8 mouse cellular contexts compared by ENCODE assay signal in genomic region chr13:81632720-81633415, GRCm38 (mm10). TPM values are rescaled to one million over a fixed set of nuclear protein-coding genes. Genes with fewer than 3 reads are reported as not detected.
A peak's percentile ranks its signal among the peaks of the same experiment; 100 is the strongest.
DNase-seq lines count a peak whose midpoint lies in the region; ATAC-seq and TF ChIP-seq lines count a peak whose summit lies in the region.

Adgrv1 (minus strand) TSS chr13:81633154.

- under 1% methylated on average over 42 of the region's 42 CpGs for WGBS in forebrain, embryonic 14.5 days
- WGBS in lung, embryonic 14.5 days, result under 1% methylated on average over 42 of the region's 42 CpGs

- no peak within 1 kb of the TSS for H3K27ac ChIP-seq in ES-E14 (ENCODE audit: insufficient read depth, low read depth, low read length, poor library complexity, severe bottlenecking)
- peak within 1 kb of the TSS; percentile 70; the same call in 1 of the 2 replicates for H3K27ac ChIP-seq in forebrain, embryonic 14.5 days (ENCODE audit: low read depth, low read length)
- no peak within 1 kb of the TSS for H3K27ac ChIP-seq in lung, embryonic 14.5 days (ENCODE audit: low read depth)

- H3K9ac ChIP-seq in ES-E14 (ENCODE audit: insufficient read depth, low read depth, low read length, poor library complexity, severe bottlenecking), result peak within 1 kb of the TSS; percentile 70
- H3K9ac ChIP-seq in forebrain, embryonic 14.5 days (ENCODE audit: low read length), result peak within 1 kb of the TSS; percentile 75
- peak within 1 kb of the TSS; percentile 28; the same call in 1 of the 2 replicates for H3K9ac ChIP-seq in lung, embryonic 14.5 days

- no peaks in the 10 kb centered on the region for H3K27me3 ChIP-seq in forebrain, embryonic 14.5 days (replicated peaks; ENCODE audit: control insufficient read depth, insufficient read depth, low read length)
- H3K27me3 ChIP-seq in lung, embryonic 14.5 days (ENCODE audit: insufficient read depth, low read length), result peaks cover 15% of the 10 kb centered on the region

- TF ChIP-seq CTCF in lung, embryonic 14.5 days (IDR thresholded peaks at IDR 0.05; ENCODE audit: low read depth), result no peak

- H3K4me1 ChIP-seq in ES-E14 (ENCODE audit: control insufficient read depth in 2 of 2, insufficient read depth in 2 of 2, low read length in 2 of 2, poor library complexity in 1 of 2), result peaks cover 2 to 3% of the 10 kb centered on the region in 2 experiments; a peak in 1 of 4 replicates
- H3K4me1 ChIP-seq in forebrain, embryonic 14.5 days (ENCODE audit: control insufficient read depth, insufficient read depth, low read length), result peaks cover 23% of the 10 kb centered on the region
- H3K4me1 ChIP-seq in lung, embryonic 14.5 days (ENCODE audit: insufficient read depth), result no peaks in the 10 kb centered on the region

- peak; percentile 93 for DNase-seq in ES-E14 (ENCODE audit: low read depth, low spot score)
- peak; percentile 75 to 82 for DNase-seq in cerebellum, adult 18-20 months
- DNase-seq in forebrain, embryonic 14.5 days (ENCODE audit: low spot score), result peak; percentile 94
- peak; percentile 52 for DNase-seq in layer of hippocampus, adult 9-11 months
- DNase-seq in lung, embryonic 14.5 days, result peak; percentile 75
- DNase-seq in ovary, postnatal 10 days (ENCODE audit: low spot score), result peak; percentile 9

- in situ Hi-C loops in ES-E14 (cut with MboI; ENCODE audit: low sequenced_read_pairs in 2 of 2, unreplicated experiment in 2 of 2), result no loop called here

- peak; percentile 92 for ATAC-seq in forebrain, embryonic 14.5 days
- peak; percentile 49 to 54 for ATAC-seq in hematopoietic stem cell, adult 5-6 weeks (replicated peaks in 1 of 2; ENCODE audit: insufficient read depth in 1 of 2, low FRiP score in 2 of 2, low TSS enrichment in 1 of 2, low read depth in 1 of 2, poor library complexity in 2 of 2, severe bottlenecking in 2 of 2)
- peak; percentile 99 for ATAC-seq in lung, embryonic 14.5 days (ENCODE audit: insufficient read depth)
- no peak for ATAC-seq in monocyte, adult 5-6 weeks (replicated peaks; ENCODE audit: insufficient number of reproducible peaks, low FRiP score, low TSS enrichment, poor library complexity, severe bottlenecking)

- H3K36me3 ChIP-seq in ES-E14 (ENCODE audit: control insufficient read depth, insufficient read depth, low read length, poor library complexity, severe bottlenecking), result no peaks in the 10 kb centered on the region; the same call in 1 of the 2 replicates
- no peaks in the 10 kb centered on the region for H3K36me3 ChIP-seq in forebrain, embryonic 14.5 days (ENCODE audit: control insufficient read depth, insufficient read depth, low read length)
- no peaks in the 10 kb centered on the region for H3K36me3 ChIP-seq in lung, embryonic 14.5 days (ENCODE audit: insufficient read depth)

- H3K9me3 ChIP-seq in ES-E14 (ENCODE audit: control insufficient read depth, insufficient read depth, low read depth, low read length), result no peaks in the 10 kb centered on the region
- H3K9me3 ChIP-seq in forebrain, embryonic 14.5 days (replicated peaks; ENCODE audit: control insufficient read depth, low read length), result no peaks in the 10 kb centered on the region
- H3K9me3 ChIP-seq in lung, embryonic 14.5 days (ENCODE audit: low read depth, low read length), result no peaks in the 10 kb centered on the region

- H3K4me3 ChIP-seq in ES-E14 (ENCODE audit: insufficient read depth in 1 of 2, low read depth in 1 of 2, low read length in 2 of 2, poor library complexity in 1 of 2, severe bottlenecking in 1 of 2), result peak within 1 kb of the TSS; percentile 66 to 74
- H3K4me3 ChIP-seq in forebrain, embryonic 14.5 days (ENCODE audit: low read depth, low read length), result peak within 1 kb of the TSS; percentile 61
- H3K4me3 ChIP-seq in lung, embryonic 14.5 days (ENCODE audit: low read depth, low read length), result peak within 1 kb of the TSS; percentile 41

- H3K4me2 ChIP-seq in forebrain, embryonic 14.5 days (ENCODE audit: low read length), result peak within 1 kb of the TSS; percentile 77
- H3K4me2 ChIP-seq in lung, embryonic 14.5 days, result peak within 1 kb of the TSS; percentile 68

TF ChIP-seq in ES-E14, 5 proteins besides CTCF, POLR2A, EP300 and RAD21:
- TF ChIP-seq HCFC1 (IDR thresholded peaks at IDR 0.05; ENCODE audit: borderline replicate concordance, insufficient read depth, low read length), result no peak
- TF ChIP-seq ZC3H11A (IDR thresholded peaks at IDR 0.05; ENCODE audit: borderline replicate concordance, low read depth, low read length), result no peak
- no peak for TF ChIP-seq ZNF384 (IDR thresholded peaks at IDR 0.05; ENCODE audit: low read depth, low read length)
- no peak for TF ChIP-seq CHD2 (IDR thresholded peaks at IDR 0.05; ENCODE audit: low read depth, low read length)
- no peak for TF ChIP-seq MAFK (IDR thresholded peaks at IDR 0.05; ENCODE audit: insufficient read depth, low read depth, low read length)

RNA-seq across cellular contexts. Expression of gene Adgrv1, which starts in this region (rescaled TPM):
- 22.0 TPM in 2 replicates for total RNA-seq in ES-E14 (2012; rRNA removed)
- 14.7 and 14.8 TPM in 2 replicates for polyA plus RNA-seq in forebrain, embryonic 14.5 days (2014; fragmentation: Nextera tagmentation; extraction: Ambion mirVana)
- not detected in 2 replicates for total RNA-seq in hematopoietic stem cell, adult 5-6 weeks (2017)
- polyA plus RNA-seq in lung, embryonic 14.5 days (2014; fragmentation: Nextera tagmentation; extraction: Ambion mirVana), result 2.2 and 2.5 TPM in 2 replicates
- total RNA-seq in monocyte, adult 5-6 weeks (2017), result 0.38 to 0.97 TPM in 2 of 3 replicates, not detected in the other

Comparison
In these comparisons a context has a peak if more than half of its experiments do, and no peak if none do; other contexts are left out.
1. RNA of gene Adgrv1 (total RNA-seq): 22.0 TPM in ES-E14; 0.38 to 0.97 TPM in monocyte, adult 5-6 weeks and not detected in hematopoietic stem cell, adult 5-6 weeks; every median in the first group is over 10 times any median in the second.
2. Peak in ATAC-seq in hematopoietic stem cell, adult 5-6 weeks; RNA of the gene not detected or under 1 TPM.
3. DNase-seq: peak in every context shown above with its lines; median percentile 94 in forebrain, embryonic 14.5 days; 93 in ES-E14; 78 in cerebellum, adult 18-20 months; 75 in lung, embryonic 14.5 days; 52 in layer of hippocampus, adult 9-11 months; 9 in ovary, postnatal 10 days.
4. Peak in every context shown above with its lines, with median percentiles within 50 percentile points of each other: H3K4me3 ChIP-seq and H3K9ac ChIP-seq.